Mouse (Mus musculus) common myeloid progenitor, adult 5-6 weeks (primary cell): Measurements from ENCODE around the gene Zyg11b. TPM values are rescaled to one million over a fixed set of nuclear protein-coding genes. Genes with fewer than 3 reads are reported as not detected.

Source experiments
- ATAC-seq: replicated peaks from 2 replicates; pipeline ENCODE4 v1.8.0; 2016; ENCODE audit warnings: low read depth, mild to moderate bottlenecking, moderate TSS enrichment, inconsistent platforms; ENCODE audit not compliant: poor library complexity, severe bottlenecking
- total RNA-seq: library from RNA; stranded (forward); fragments of 200-1000, 187-1606 nt; gene quantifications from 2 replicates; pipeline ENCODE4 v1.2.3, GENCODE M21; 2017

Zyg11b gene
- total RNA-seq, 1 experiment from 2014 or later: 26.6 TPM

DNA sequence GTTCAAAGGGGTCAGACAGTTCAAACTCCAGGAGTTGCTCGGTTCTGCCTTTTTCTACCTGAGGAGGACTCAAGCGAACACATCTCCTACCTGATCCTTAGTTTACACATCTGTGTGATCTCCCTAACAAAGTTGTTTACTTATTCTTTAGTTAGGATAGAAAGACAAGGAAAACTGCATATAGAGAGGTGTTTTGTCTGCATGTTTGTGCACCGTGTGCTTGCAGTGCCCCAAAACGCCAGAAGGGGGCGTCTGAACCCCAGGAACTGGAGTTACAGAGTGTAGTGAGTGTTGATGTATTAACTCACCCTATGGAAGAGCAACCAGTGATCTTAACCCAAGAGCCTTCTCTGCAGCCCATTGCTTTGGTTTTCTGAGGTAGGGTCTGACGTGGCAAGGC is 18.9 kb upstream of the Zyg11b start:
- no peak for ATAC-seq

DNA sequence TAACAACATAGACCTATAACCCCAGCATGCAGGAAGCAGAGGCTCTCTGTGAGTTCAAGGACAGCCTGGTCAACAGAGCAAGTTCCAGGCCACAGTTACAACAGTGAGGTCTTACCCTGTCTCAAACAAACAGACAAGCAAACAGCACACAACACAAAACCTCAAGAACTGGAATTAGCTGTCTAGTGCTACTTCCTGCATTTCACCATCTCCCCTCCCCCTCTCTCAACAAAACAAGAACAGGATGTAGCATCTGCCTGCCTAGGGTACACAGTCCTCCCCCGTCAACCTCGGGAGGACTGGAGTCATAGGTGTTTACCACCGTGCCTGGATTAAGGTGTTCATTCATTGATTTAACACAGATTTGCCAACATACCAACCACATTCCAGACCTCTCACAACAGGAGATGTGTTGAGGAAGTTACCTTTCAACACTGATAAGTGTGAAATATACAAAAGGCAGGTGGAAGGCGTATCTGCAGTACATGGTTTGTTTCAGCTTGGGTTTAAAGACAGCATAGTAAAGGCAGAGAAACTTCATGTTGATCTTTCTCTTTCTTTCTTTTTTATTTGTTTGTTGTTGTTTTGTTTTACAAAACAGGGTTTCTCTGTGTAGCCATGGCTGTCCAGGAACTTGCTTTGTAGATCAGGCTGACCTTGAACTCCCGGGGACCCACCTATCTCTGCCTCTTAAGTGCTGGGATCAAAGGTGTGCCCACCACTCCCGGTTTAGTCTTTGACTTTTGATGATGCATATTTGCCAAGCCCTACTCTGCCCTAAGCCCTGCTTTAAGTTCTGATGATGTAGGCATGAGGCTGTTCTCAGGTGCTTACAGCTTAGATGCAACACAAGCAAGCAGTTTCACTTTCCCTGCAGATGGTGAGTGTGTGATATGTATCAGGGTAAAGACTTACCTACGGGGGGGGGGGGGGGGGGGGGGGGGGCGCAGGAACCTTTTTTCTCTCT is 18.0 kb upstream of the Zyg11b start:
- ATAC-seq: 0 out of 2 replicates have a peak, but pooled peaks have one; percentile 50

DNA sequence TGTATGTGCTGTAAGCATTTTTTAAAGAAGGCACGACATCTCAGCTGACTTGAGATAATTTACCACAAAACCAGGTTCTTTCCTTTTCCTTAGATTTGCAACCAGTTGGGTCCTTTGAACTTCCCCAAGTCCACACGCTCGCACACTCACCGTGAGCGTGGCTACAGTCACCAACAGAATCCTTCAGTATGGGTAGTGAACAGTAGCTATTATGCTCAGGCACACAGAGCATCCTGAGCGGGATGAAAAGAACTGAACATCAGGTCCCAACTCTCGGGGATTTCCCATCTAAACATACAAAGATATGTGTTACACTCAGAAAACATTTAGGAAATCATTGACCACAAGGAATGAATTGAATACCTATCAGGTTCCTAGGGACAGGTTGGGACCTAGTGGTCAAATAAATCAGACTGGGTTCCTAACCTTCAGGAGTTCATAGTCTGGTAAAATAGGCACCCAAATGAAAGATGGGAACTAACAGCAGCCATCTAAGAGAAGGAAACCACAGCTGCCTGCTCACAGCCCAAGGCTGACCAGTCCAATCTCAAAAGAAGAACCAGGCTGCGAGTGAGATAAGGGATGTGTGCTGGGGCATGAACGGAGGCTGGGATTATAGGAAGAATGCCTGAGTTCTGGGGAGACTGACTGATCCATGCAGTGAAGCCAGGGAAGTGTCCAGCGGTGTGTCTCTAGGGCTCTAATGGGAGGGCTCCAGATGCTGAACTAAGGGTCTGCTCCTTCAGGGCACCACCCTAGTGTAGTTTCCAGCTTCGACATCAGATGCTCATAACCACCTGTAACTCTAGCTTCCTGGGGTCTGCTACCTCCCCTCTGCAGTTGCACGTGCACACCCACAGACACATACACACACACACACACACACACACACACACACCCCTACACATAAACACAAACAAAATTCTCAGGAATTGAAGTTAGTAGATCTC is 17.0 kb upstream of the Zyg11b start:
- peak; percentile 58 for ATAC-seq

DNA sequence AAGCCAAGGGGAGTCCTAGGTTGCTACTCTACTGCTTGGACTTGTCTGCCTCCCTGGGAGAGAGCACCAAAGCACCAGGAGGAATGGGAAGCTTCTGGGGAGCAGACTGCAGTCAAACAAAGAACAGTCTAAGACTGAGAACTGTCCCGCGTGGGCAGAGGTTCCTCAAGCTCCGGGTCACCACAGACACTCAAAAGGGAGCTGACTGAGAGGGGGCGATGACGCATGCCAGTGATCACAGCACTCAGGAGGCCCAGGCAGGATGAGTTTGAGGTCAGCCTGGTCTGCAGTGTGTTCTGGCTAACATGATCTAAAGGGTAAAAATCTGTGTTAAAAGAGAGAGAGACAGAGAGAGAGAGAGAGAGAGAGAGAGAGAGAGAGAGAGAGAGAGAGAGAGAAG is 13.1 kb upstream of the Zyg11b start:
- ATAC-seq: no peak

DNA sequence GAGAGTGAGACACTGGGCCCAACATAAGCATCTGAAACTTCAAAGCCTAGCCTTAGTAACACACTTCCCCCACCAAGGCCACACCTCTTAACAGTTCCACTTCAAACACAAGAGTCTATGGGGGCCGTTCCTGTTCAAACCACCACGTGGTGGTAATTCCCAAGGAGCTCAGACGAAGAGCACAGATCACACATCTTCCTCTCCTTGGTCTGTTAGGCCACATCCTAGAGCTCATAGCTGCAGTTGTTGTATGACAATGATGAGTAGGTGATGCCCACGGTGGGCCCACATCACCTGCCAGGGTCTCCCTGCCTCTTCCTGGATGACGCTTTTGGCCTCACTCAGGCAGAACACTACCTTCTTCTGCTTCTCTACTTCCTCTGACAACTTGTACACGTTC is 9.8 kb upstream of the Zyg11b start:
- no peak for ATAC-seq

DNA sequence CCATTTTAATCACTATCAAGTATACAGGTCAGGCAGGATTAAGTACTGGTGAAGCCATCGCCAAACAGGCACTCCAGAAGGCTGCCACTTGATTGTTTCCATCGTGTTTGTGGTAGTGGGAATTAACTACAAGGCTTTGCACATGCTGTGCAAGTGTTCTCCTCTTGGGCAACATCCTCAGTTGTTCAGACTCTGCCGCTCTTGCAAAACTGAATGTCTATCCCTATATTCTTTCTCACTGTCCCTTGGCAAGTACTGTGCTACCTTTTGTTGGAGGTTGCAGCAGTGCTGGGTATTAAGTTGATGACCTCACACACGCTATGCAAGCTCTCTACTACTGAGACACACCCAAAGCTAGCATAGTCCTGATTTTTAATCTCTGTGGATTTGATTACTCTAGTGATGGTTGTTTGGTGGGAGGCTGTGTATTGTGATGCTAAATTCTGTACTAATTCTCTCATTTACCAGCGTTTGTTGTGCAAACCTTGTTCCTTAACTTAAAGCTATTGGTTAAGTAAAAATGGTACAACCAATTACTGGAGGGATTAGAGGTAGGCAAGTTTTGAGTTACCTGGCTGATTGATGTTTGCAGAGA is 1.5 kb upstream of the Zyg11b start:
- ATAC-seq: no peak

DNA sequence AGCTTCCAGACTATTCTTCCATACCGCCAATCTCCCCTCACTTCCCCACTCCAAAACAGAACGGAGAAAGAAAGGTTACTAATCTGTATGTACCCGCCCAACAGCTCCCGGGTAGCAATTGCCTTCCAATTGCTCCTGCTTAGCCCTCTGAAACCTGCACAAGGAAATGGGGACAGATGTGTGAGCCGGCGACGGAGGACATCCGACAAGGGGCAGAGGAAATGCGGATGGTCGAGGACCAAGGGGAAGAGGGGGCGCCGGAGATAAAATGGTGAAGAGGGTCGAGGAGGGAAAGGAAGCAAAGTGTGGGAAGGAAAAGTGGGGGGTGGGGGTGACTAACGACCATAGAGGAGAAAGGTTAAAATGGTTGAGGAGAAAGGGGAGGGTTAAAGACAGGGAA is 630 bp downstream of the Zyg11b start:
- ATAC-seq: peak; percentile 21

DNA sequence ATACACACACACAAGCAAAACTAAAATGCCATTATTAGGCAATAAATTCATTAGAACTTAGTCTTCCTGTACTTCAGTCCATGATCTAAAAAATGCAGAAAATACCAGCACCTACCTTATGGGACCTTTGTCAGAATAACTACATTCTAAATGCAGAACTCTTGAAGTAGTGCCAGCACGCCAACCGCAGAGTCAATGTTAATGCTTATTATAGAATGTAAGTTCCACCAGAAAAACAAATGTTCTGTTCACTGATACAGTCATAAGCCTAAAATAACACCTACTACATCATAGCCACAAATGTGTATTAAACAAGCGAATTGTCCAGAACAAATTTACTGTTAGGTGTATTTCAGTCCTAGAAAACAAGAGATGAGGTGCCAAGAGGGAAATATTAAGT is 23.9 kb downstream of the Zyg11b start:
- ATAC-seq: no peak

DNA sequence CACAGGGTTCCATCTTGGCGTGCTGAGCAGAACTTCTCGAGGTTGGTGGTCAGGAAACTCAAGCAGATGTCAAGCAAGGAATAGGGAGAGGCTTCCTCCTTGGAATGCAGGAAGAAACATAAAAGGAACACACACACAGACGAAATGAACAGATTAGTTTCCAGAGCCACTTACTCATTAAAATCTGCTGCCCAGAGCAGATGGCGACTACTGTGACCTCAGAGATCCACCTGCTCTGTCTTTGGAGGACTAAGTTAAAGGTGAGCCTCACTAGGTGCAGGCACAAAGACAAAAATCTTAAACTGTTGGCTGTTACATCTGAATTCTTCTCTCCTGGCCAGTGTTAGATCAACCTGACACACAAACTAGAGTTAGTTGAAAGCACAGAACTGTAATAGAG is 28.6 kb downstream of the Zyg11b start:
- ATAC-seq: no peak

DNA sequence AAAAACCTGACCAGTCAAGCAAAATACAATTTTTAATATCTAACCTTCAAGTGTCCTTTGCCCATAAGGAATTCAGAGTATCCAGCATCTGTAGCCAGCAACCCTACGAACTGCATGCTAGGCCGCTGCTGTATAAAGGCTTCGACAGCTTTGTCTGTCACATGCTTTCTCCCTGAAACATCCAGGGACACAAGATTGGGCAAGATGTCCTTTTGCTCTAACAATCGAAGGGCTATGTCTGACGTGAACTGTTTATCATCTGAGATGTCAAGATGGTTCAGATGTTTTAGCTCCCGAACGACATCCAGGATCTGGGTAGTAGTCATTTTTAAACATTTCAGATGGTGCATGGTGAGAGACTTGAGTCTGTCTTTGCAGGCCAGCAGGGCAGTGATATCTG is 35.1 kb downstream of the Zyg11b start:
- no peak for ATAC-seq

DNA sequence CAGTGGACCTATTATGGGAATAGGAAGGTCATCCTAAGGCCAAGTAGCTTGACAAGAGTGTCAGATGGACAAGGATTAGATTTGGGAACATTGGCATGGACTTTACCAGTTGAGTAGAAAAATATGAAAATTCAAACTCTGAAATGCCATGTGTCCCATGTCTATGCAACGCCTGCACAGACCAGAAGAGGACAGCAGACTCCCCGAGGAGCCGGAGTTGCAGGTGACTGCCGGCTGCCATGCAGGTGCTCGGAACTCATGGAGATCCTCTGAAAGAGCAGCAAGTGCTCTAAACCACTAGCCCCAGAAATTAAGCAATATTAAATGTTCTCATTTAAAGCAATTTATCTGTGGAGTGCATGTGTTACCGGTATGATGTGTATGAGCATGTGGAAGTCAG is 47.6 kb downstream of the Zyg11b start:
- no peak for ATAC-seq

DNA sequence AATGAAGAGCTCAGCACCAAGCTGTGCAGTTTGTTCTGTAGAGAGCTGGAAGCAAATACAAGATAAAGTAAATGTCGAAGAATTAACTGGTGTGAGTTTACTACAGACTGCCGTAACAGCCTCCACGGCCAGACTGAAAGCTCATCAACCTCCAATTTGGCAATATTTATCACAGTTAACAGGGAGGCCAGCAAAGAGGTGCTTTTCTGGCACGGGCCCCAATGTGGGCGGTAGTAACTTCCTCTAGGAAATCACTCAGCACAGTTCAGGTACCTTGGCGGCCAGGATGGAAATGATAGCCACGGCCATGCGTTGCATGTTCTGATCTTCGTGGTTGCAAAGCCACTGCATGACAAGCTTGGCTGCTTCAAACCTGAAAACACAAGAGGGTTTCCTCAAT is 50.4 kb downstream of the Zyg11b start:
- no peak for ATAC-seq

DNA sequence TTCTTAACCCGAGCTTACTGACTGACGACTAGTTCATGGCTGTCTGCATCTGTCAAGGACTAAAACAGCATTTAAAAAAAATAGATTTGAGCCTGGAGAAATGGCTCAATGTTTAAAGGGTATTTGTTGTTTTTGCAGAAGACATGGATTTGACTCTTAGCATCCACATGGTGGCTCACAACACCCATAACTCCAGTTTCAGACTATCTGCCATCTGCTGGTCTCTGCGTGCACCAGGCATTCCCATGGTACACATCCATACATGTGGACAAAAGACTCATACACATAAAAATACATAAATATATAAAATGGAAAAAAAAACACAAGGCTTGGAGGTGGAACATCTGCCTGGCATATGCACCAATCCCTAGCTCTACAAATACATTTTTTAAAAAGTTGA is 51.6 kb downstream of the Zyg11b start:
- ATAC-seq: no peak

DNA sequence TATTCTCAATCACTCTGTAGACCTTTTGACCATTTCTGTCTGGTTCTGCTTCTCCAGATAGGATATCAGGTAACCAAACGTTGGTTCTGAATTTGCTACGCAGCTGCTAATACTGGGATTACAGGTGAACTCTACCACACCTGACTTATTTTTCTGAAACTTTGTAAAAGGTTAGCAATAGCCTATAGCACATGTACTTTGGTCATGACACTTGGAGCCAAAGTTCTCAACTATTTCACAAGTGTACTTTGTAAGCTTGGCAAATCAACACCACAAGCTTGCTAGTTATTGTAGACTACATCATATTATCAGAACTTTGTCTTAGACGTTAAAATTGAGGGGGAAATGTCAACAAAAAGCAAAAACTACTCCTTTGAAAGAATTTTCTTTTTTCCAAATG is 67.2 kb downstream of the Zyg11b start:
- no peak for ATAC-seq

DNA sequence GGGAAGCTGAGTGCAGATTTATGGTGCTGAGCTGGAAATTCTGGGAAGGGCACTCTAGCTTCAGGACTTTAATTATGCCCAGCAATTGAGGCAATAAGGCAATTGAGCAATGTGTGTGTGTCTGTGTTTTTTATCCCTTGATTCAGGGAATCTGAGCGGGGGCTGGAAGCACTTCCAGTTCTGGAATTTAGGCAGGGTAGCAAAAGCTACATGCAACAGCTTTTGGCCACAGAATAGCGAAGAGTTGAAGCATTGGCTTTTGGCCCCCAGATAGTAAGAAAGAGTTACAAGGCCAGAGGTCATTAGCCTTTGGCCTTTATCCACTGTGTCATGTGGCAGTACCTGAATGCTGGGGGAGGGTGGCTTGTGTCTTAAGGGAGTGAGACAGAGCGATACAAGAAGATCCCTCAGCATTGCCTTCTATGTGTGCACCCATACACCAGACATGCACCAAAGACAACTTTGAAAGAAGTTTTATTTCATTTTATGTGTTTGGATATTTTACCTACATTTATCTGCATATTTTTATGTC is 75.5 kb downstream of the Zyg11b start:
- no peak for ATAC-seq

DNA sequence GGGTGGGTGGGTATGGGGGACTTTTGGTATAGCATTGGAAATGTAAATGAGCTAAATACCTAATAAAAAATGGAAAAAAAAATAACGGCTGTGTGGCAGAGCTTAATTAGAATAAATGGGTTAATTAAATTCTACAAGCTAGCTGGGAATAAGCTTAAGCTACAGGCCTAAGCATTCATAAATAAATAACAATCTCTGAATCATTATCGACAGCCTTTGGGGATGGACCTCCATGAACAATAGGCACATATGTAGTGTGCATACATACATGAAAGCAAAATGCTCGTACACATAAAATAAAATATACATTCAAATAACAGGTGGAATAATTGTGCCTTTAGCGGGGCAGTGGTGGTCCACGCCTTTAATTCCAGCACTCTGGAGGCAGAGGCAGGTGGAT is 78.4 kb downstream of the Zyg11b start:
- ATAC-seq: no peak

DNA sequence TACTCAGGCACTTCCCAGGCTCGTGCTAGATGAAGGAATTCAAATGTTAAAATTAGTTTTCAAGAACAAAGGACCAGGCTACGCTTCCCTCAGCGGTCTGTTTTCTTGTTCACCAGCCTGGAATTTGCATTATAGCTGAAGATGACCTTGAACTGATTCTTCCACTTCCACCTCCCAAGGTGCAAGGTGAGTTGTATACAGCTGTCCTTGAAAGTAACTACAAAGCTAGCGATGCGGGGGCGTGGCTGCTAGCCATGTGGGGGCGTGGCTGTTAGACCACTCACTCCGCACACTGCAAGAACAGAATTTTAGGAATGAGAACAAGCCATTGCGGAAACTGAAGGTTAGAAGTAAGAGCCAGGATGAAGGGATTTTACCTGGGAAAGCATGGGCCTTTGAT is 81.9 kb downstream of the Zyg11b start:
- no peak for ATAC-seq

DNA sequence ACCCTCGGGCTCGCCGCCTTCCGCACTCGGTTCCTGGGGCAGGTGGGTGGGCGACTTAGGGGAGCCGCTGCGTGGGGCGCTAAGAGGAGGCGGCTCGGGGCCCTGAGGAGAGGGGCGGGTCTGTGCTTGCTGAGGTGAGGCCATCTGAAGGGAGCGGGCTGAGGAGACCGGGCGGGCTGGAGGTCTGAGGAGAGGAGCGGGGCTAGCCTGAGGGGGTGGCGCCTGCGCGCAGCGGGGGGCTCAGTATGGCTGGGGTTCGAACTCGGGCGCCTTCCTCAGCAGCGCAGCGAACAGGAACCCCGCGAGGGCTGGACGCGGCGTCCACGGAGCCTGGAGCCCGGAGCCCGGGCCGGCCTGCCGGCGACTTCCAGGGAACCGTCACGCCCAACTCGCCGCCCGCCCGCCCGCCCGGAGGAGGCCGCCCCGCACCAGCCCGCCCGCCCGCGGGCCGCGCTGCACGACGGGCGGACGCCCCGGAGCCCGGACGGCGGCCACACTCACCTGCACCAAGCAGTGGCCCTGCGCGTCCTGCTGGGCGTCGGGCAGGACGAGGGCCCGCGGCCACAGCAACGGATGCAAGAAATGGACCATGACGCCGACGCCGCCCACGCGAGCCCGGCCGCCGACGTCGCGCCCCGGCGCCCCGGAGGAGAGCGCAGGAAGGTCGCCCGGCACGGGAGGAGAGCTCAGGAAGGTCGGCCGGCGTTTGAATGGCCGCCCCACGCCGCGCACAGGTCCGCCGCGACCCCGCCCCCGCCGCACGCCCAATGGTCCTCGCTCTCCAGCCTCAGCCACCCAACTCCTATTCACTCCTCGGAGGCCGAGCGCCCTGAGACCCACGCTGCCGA is 83.3 kb downstream of the Zyg11b start, which contains the start of gene Zyg11a:
Zyg11a (minus strand) TSS at position 717 of the 848 bp plus-strand sequence.
- 0 out of 2 replicates have a peak, but pooled peaks have one; percentile 29 for ATAC-seq

DNA sequence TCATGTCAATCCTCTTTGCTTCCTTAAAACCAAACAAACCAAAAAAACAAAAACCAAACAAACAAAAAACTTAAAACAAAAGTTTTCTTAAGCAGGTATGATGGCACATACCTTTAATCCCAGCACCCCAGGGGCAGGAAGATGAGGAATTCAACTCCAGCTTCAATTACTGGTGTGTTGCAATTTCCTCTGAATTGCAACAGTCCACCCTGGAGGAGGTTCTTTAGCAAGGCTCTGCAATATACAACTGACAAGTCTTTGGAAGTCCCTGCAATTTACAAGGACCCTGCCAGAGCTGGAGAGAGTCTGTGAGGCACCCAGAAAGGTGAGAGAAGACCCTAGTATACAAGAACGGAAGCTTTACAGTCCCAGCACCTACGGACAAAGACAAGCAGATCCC is 87.9 kb downstream of the Zyg11b start:
- no peak for ATAC-seq
